Mouse (Mus musculus) liver, adult 2 months (tissue): Measurements from ENCODE around the gene Dtymk.

Experiments used
- CTCF ChIP-seq: fragments of 200-500 bp; IDR thresholded peaks from 2 replicates; pipeline ENCODE4 v1.5.1; 2011; ENCODE audit warnings: low read depth, low read length, control low read depth
- POLR2A ChIP-seq: fragments of 200-500 bp; IDR thresholded peaks from 2 replicates; pipeline ENCODE4 v1.6.1; 2011; ENCODE audit warnings: low read length, control low read depth; ENCODE audit not compliant: insufficient read depth; ENCODE audit errors: extremely low read depth

GRCm38 (mm10) chr1:93794526-93794925 lies 7.2 kb downstream of the Dtymk start:
- no peak for TF ChIP-seq POLR2A
- TF ChIP-seq CTCF: no peak
